Mouse (Mus musculus) liver, embryonic 13.5 days (tissue): Measurements from ENCODE around the gene Bnip3. TPM values are rescaled to one million over a fixed set of nuclear protein-coding genes. Genes with fewer than 3 reads are reported as not detected.

Source experiments
- ATAC-seq: fragments of 200-750 bp; cut with Nextera tagmentation; 2 replicates; pipeline ENCODE4 v1.8.0; 2017; ENCODE audit warnings: low read depth, mild to moderate bottlenecking, moderate number of reproducible peaks, moderate library complexity
- DNase-seq: peaks from one replicate; pipeline ENCODE4 v3.0.0; 2022
- H3K27ac ChIP-seq: fragments of 300-500 bp; sonication (generic); 2 replicates; pipeline ENCODE4 v1.5.1; 2015; ENCODE audit warnings: moderate library complexity, mild to moderate bottlenecking, inconsistent platforms
- H3K27me3 ChIP-seq: fragments of 300-500 bp; sonication (generic); 2 replicates; pipeline ENCODE4 v1.6.1; 2015; ENCODE audit warnings: mild to moderate bottlenecking, inconsistent platforms
- H3K36me3 ChIP-seq: fragments of 300-500 bp; sonication (generic); 2 replicates; pipeline ENCODE4 v1.6.1; 2015; ENCODE audit warnings: mild to moderate bottlenecking, inconsistent platforms
- H3K4me1 ChIP-seq: fragments of 300-500 bp; sonication (generic); replicated peaks from 2 replicates; pipeline ENCODE4 v1.6.1; 2015; ENCODE audit warnings: inconsistent platforms
- H3K4me2 ChIP-seq: fragments of 300-500 bp; sonication (generic); 2 replicates; pipeline ENCODE4 v1.6.1; 2015; ENCODE audit warnings: inconsistent platforms, mild to moderate bottlenecking, moderate library complexity
- H3K4me3 ChIP-seq: fragments of 300-500 bp; sonication (generic); replicated peaks from 2 replicates; pipeline ENCODE4 v1.5.1; 2015; ENCODE audit warnings: mild to moderate bottlenecking, inconsistent platforms
- H3K9ac ChIP-seq: fragments of 300-500 bp; sonication (generic); 2 replicates; pipeline ENCODE4 v1.6.1; 2015; ENCODE audit warnings: mild to moderate bottlenecking, inconsistent platforms
- H3K9me3 ChIP-seq: fragments of 300-500 bp; sonication (generic); replicated peaks from 2 replicates; pipeline ENCODE4 v1.6.1; 2016; ENCODE audit warnings: inconsistent platforms
- WGBS: fragments of 180-500 bp; shearing (Covaris S2); methylation state at CpG from one replicate; pipeline ENCODE4 v1.1.7; 2015; ENCODE audit not compliant: insufficient replicate concordance; 5-methylcytosine and 5-hydroxymethylcytosine counted together
- polyA plus RNA-seq: library from polyadenylated mRNA; unstranded; fragments of >200 nt; fragmentation: Nextera tagmentation; extraction: Ambion mirVana; gene quantifications from 2 replicates; pipeline ENCODE4 v1.2.1, GENCODE M21; 2015

Bnip3 gene
- polyA plus RNA-seq, 1 experiment from 2014 or later, result 51.3 TPM

GRCm38 (mm10) chr7:138934523-138934922 lies 25.2 kb upstream of the Bnip3 start:
- Histone ChIP-seq H3K4me2 (no peak overlapping the region), H3K9me3 (no peaks in the 10 kb centered on the region), H3K27me3 (peaks cover 16% of the 10 kb centered on the region), H3K4me3 (no peak overlapping the region), H3K9ac (no peak overlapping the region), H3K36me3 (no peaks in the 10 kb centered on the region), H3K27ac (no peak overlapping the region), H3K4me1 (no peaks in the 10 kb centered on the region)
- ATAC-seq, result no peak
- WGBS, result 60% methylated on average over 3 of the region's 3 CpGs
- no peak for DNase-seq

GRCm38 (mm10) chr7:138928456-138928855 lies 19.1 kb upstream of the Bnip3 start:
- DNase-seq, result no peak
- Histone ChIP-seq H3K36me3 (no peaks in the 10 kb centered on the region), H3K9ac (no peak overlapping the region), H3K9me3 (no peaks in the 10 kb centered on the region), H3K4me3 (no peak overlapping the region), H3K27me3 (no peaks in the 10 kb centered on the region), H3K27ac (no peak overlapping the region), H3K4me1 (no peaks in the 10 kb centered on the region), H3K4me2 (no peak overlapping the region)
- 76% methylated on average over 4 of the region's 4 CpGs for WGBS
- no peak for ATAC-seq

DNA sequence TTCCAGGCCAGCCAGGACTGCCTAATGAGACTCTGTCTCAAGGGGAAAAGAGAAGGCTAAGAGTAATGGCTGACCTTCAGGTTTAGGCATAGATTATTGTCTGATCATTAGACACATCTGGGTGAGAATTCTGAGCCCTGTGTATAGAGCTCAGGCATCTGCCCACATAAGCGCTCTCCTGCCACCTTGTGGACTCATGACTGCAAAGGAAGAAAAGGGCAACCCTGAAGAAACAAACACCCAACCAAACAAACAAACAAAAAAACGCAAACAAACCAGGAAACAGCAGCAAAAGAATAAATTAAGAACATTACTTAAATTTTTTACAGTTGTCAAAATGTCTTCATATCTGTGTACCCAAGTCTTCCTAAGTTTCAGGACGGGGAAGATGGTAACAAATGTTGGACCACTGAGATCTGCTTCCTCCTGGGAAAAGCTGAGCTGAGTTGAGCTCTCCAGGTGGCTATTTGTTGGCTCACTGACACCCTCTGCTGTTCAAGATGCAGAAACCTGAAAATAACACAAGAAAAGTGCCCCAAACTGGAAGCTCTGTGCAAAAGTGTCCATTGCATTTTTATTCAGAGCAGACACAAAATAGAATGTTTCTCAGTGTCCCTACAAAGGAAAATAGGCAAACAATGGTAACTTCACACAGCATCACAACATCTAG lies 14.6 kb upstream of the Bnip3 start:
- H3K4me2 ChIP-seq, result no peak overlapping the region
- WGBS, result 9% methylated on average over 3 of the region's 3 CpGs
- DNase-seq (no peak), ATAC-seq (no peak)
- no peaks in the 10 kb centered on the region for H3K9me3 ChIP-seq
- no peak overlapping the region for H3K27ac ChIP-seq
- H3K4me3 ChIP-seq, result no peak overlapping the region
- H3K36me3 ChIP-seq, result no peaks in the 10 kb centered on the region
- H3K27me3 ChIP-seq, result no peaks in the 10 kb centered on the region
- no peak overlapping the region for H3K9ac ChIP-seq
- peaks cover 15% of the 10 kb centered on the region for H3K4me1 ChIP-seq

DNA sequence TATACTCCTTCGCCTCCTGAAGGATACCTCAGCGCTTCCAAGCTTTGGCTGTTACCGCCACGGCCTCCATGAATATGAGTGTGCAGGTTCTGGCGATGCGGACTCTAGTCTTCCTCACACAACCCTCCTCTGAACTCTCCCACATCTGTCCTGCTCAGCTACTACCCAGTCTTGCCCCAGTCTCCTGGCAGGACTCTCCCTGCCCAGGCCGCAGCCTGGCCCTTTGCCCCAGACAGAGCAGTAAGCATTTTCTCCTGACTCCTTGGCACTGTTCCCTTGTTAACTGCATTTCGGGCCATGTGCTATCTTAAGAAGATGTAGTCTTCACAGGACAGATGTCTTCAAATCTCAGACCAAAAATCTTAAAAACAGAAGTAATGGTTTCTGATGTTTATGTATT lies 12.3 kb upstream of the Bnip3 start:
- H3K4me1 ChIP-seq, result peaks cover 17% of the 10 kb centered on the region
- H3K36me3 ChIP-seq, result no peaks in the 10 kb centered on the region
- H3K4me2 ChIP-seq, result no peak overlapping the region
- no peaks in the 10 kb centered on the region for H3K9me3 ChIP-seq
- H3K4me3 ChIP-seq, result no peak overlapping the region
- 79% methylated on average over 8 of the region's 8 CpGs for WGBS
- DNase-seq, result no peak
- no peak for ATAC-seq
- H3K9ac ChIP-seq, result no peak overlapping the region
- no peaks in the 10 kb centered on the region for H3K27me3 ChIP-seq
- no peak overlapping the region for H3K27ac ChIP-seq

DNA sequence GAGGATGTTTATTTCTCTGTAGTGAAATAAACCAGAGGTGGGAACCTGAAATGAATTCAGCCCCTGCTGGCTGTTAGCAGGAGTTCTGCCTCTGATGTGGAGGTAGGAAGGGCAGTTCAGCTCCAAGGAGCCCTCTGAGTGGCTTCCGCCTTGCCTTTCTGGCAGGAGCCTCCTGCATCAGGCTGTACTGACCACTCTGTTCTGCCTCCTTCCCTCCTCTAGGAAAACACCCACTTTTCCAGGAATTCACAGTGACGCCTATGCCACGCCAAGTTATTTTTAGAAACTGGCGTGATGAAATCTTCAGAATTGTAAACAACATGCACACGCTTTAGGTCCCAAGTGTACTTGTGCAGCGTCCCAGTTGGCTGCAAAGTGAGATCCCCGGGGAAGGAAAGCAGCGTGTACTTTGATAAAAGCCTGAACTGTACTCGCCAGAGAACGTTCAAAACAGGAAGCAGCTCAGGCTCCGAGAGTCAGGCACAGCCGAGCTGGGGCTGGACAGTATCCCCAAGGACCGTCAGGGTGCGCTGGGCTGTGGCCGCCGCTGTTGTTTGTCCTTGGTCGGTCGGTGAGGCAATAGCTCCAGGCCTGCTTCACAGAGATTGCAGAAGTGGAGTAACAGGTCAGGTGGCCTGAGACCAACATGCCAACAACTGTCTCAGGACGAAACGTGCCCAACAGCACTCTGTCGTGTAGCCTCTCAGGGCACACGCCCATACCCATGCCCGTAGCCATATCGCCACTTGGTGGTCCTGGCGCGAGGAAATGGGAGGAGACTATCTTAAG lies 10.0 kb upstream of the Bnip3 start:
- peak overlapping the region; percentile 36 for H3K4me3 ChIP-seq
- peaks cover 17% of the 10 kb centered on the region for H3K4me1 ChIP-seq
- H3K36me3 ChIP-seq, result no peaks in the 10 kb centered on the region
- ATAC-seq (peak; percentile 75), DNase-seq (peak; percentile 55)
- 2% methylated on average over 26 of the region's 26 CpGs for WGBS
- H3K9me3 ChIP-seq, result no peaks in the 10 kb centered on the region
- peak overlapping the region; percentile 63 for H3K27ac ChIP-seq
- H3K4me2 ChIP-seq, result peak overlapping the region; percentile 60
- no peaks in the 10 kb centered on the region for H3K27me3 ChIP-seq
- peak overlapping the region; percentile 46 for H3K9ac ChIP-seq

GRCm38 (mm10) chr7:138913616-138914015 lies 4.3 kb upstream of the Bnip3 start:
- ATAC-seq (no peak), DNase-seq (no peak)
- H3K9ac ChIP-seq, result no peak overlapping the region

DNA sequence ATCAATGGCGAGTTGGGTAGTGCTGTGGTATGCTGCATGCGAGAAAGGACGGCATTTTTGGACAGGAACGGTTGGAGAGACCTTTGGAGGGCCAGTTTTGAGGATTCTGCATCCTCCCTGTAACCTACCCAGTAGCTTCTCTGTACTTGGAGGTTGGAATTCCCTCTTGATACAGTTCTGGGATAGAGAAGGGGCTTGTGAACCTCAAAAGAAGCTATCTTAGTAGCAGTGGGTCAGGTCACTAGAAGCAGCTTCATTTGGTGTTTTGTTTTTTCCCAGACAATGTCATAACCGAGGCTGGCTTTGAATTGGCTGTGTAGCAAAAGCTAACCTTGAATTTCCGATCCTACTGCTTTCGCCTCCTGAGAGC lies 859 bp upstream of the Bnip3 start:
- DNase-seq (no peak), ATAC-seq (no peak)
- Histone ChIP-seq H3K27ac (peak overlapping the region; percentile 72), H3K9me3 (no peaks in the 10 kb centered on the region), H3K36me3 (no peaks in the 10 kb centered on the region), H3K4me2 (peak overlapping the region; percentile 92), H3K27me3 (no peaks in the 10 kb centered on the region), H3K4me3 (peak overlapping the region; percentile 77), H3K4me1 (peaks cover 52% of the 10 kb centered on the region), H3K9ac (peak overlapping the region; percentile 86)
- 23% methylated on average over 7 of the region's 7 CpGs for WGBS

More at GRCm38 (mm10) chr7:138913616-138914015, 4.3 kb upstream of the Bnip3 start:
- Histone ChIP-seq H3K27me3 (no peaks in the 10 kb centered on the region), H3K4me2 (no peak overlapping the region), H3K27ac (no peak overlapping the region), H3K36me3 (no peaks in the 10 kb centered on the region), H3K4me3 (no peak overlapping the region), H3K9me3 (no peaks in the 10 kb centered on the region), H3K4me1 (peaks cover 21% of the 10 kb centered on the region)
- 50% methylated on average over 3 of the region's 3 CpGs for WGBS

DNA sequence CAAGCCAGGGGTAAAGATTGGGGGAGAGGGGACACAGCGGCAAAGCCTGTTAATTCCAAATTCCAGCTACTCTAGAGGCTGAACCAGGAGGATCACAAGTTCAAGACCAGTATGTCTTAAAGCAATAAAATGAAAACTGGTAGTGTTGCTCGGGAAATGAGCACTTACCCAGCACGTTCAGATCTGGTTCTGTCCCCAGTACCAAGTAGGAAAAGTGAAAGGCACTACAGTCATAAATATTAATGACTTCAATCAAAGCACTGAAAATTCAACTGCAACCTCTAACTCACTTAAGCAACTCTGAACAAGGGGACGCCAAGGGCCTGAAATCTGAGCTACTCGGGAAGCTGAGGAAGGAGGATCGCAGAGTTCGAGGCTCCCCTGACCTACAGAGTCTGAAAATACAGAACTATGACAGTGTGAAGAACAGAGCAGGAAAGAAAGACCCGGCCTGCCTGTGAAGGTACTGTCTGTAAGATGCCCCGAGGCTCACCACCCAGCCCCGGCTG lies 497 bp downstream of the Bnip3 start:
- Histone ChIP-seq H3K27ac (peak overlapping the region; percentile 76), H3K27me3 (no peaks in the 10 kb centered on the region), H3K4me1 (peaks cover 59% of the 10 kb centered on the region), H3K4me3 (peak overlapping the region; percentile 77), H3K9ac (peak overlapping the region; percentile 86), H3K9me3 (no peaks in the 10 kb centered on the region), H3K4me2 (peak overlapping the region; percentile 92), H3K36me3 (no peaks in the 10 kb centered on the region)
- DNase-seq (no peak), ATAC-seq (no peak)
- WGBS, result 6% methylated on average over 10 of the region's 10 CpGs

DNA sequence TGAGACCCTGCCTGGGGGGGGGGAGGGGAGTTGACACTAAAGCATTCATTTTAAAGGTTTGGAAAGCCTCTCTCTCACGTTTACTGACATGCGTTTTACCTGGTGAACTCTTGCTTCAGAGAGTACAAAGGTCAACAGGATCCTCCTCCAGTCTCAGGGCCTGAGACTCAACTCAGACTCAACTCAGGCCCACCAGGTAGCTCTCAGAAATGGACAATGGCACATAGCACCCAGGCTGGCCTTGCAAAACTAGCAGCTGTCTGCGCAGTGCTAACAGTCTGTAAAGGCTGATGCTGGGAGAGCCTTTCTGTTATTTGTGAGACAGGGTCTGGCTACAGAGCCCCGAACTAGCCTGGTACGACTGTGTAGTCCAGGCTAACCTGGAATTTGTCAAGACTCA lies 1.3 kb downstream of the Bnip3 start:
- peak overlapping the region; percentile 86 for H3K9ac ChIP-seq
- 73% methylated on average over 5 of the region's 5 CpGs for WGBS
- DNase-seq, result no peak

GRCm38 (mm10) chr7:138907043-138907442 lies 2.3 kb downstream of the Bnip3 start:
- ATAC-seq (peak; percentile 21), DNase-seq (peak; percentile 63)
- Histone ChIP-seq H3K4me3 (peak overlapping the region; percentile 32), H3K4me2 (peak overlapping the region; percentile 55), H3K36me3 (no peaks in the 10 kb centered on the region), H3K27me3 (no peaks in the 10 kb centered on the region), H3K9me3 (no peaks in the 10 kb centered on the region), H3K9ac (0 out of 2 replicates have a peak overlapping the region, but pooled peaks have one; percentile 2), H3K27ac (peak overlapping the region; percentile 58; the same call in 1 of the 2 replicates), H3K4me1 (peaks cover 69% of the 10 kb centered on the region)
- 7% methylated on average over 7 of the region's 7 CpGs for WGBS

More for the DNA sequence above, 1.3 kb downstream of the Bnip3 start:
- no peaks in the 10 kb centered on the region for H3K36me3 ChIP-seq
- peaks cover 61% of the 10 kb centered on the region for H3K4me1 ChIP-seq
- peak overlapping the region; percentile 92 for H3K4me2 ChIP-seq
- H3K9me3 ChIP-seq, result no peaks in the 10 kb centered on the region
- H3K27me3 ChIP-seq, result no peaks in the 10 kb centered on the region
- H3K27ac ChIP-seq, result peak overlapping the region; percentile 63
- no peak for ATAC-seq
- H3K4me3 ChIP-seq, result peak overlapping the region; percentile 77

GRCm38 (mm10) chr7:138906441-138906840 lies 2.9 kb downstream of the Bnip3 start:
- H3K4me3 ChIP-seq, result peak overlapping the region; percentile 32
- WGBS, result 29% methylated on average over 1 of the region's 1 CpGs
- H3K36me3 ChIP-seq, result no peaks in the 10 kb centered on the region
- peak overlapping the region; percentile 58 for H3K27ac ChIP-seq
- H3K9me3 ChIP-seq, result no peaks in the 10 kb centered on the region
- H3K9ac ChIP-seq, result 0 out of 2 replicates have a peak overlapping the region, but pooled peaks have one; percentile 2
- DNase-seq (no peak), ATAC-seq (no peak)
- no peaks in the 10 kb centered on the region for H3K27me3 ChIP-seq
- H3K4me1 ChIP-seq, result peaks cover 71% of the 10 kb centered on the region
- peak overlapping the region; percentile 55 for H3K4me2 ChIP-seq
